Mouse (Mus musculus): Measurements from ENCODE around the gene Hyal1. TPM values are rescaled to one million over a fixed set of nuclear protein-coding genes. Genes with fewer than 3 reads are reported as not detected.

Gene Hyal1
- polyA plus RNA-seq, 1 experiment = 0.53 TPM

DNA sequence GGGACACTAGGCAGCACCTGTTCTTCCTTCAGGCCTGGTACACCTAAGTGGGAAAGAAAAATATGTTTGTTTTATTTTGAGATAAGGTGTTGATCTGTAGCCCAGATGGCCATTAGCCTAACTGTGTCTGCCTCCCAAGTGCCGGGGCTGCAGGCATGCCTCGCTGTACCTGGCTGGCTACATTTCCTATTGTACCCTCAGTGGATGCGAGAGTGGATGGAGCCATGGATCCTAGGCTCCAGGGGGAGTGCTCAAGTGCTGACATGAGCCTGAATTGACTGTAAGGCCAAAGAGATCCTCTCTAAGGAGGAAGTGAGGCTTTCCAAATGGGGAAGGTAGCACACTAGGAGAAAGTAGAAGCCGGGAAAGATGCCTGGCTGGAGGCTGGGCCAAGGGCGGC is 28.8 kb upstream of the Hyal1 start:
- peaks cover 2% of the 10 kb centered on the region; the same call in 1 of the 2 replicates for H3K9me3 ChIP-seq (ENCODE audit: control insufficient read depth, low read length)
- H3K36me3 ChIP-seq (ENCODE audit: control insufficient read depth) = peaks cover 15% of the 10 kb centered on the region
- H3K4me1 ChIP-seq (ENCODE audit: control insufficient read depth) = peaks cover 62% of the 10 kb centered on the region
- peaks cover 40% of the 10 kb centered on the region for H3K27me3 ChIP-seq (ENCODE audit: control insufficient read depth)
- TF ChIP-seq GATA1 (IDR thresholded peaks at IDR 0.05; ENCODE audit: low read length) = no peak
- no peak for TF ChIP-seq TAL1 (IDR thresholded peaks at IDR 0.05; ENCODE audit: low read length)
- H3K4me3 ChIP-seq (replicated peaks) = no peak overlapping the region

- H3K36me3 ChIP-seq (ENCODE audit: control insufficient read depth) = peaks cover 15% of the 10 kb centered on the region
- peaks cover 40% of the 10 kb centered on the region for H3K27me3 ChIP-seq (ENCODE audit: control insufficient read depth)
- TF ChIP-seq GATA1 (IDR thresholded peaks at IDR 0.05; ENCODE audit: low read length) = no peak
- TF ChIP-seq TAL1 (IDR thresholded peaks at IDR 0.05; ENCODE audit: low read length) = no peak
- peaks cover 67% of the 10 kb centered on the region for H3K4me1 ChIP-seq (ENCODE audit: control insufficient read depth)
- H3K9me3 ChIP-seq (ENCODE audit: control insufficient read depth, low read length) = peaks cover 2% of the 10 kb centered on the region; the same call in 1 of the 2 replicates
- no peak overlapping the region for H3K4me3 ChIP-seq (replicated peaks)
These were observed 27.9 kb upstream of the Hyal1 start for GRCm38 (mm10) chr9:107548820-107549219.

- Histone ChIP-seq H3K9me3 (ENCODE audit: control insufficient read depth, low read length) (no peaks in the 10 kb centered on the region), H3K4me3 (replicated peaks) (no peak overlapping the region), H3K27me3 (ENCODE audit: control insufficient read depth) (peaks cover 40% of the 10 kb centered on the region), H3K36me3 (ENCODE audit: control insufficient read depth) (peaks cover 9% of the 10 kb centered on the region), H3K4me1 (ENCODE audit: control insufficient read depth) (peaks cover 72% of the 10 kb centered on the region)
- TF ChIP-seq TAL1 (IDR thresholded peaks at IDR 0.05; ENCODE audit: low read length) (no peak), GATA1 (IDR thresholded peaks at IDR 0.05; ENCODE audit: low read length) (no peak)
These were observed 27.2 kb upstream of the Hyal1 start for GRCm38 (mm10) chr9:107549297-107550074.

DNA sequence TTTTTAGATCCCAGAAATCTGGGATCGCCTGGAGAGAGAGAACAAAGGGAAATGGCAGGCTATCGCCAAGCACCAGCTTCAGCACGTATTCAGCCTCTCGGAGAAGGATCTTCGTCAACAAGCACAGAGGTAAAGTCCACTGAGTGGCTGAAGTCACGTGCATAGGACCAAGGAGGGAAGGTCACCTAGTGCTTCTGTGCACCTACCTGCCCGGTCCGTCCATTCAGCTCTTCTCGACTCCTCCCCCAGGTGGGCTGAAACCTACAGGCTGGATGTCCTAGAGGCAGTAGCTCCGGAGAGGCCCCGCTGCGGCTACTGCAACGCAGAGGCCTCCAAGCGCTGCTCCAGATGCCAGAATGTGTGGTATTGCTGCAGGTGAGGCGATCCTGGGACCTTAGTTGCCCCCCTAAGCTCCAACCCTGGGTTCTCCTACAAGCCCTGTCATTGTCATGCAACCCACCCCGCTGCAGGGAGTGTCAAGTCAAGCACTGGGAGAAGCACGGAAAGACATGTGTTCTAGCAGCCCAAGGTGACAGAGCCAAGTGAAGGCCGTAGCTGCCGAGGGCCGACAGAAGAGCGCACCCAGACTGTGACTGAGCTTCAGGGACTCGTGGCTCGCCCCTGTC is 26.1 kb upstream of the Hyal1 start:
- H3K27me3 ChIP-seq (ENCODE audit: control insufficient read depth) = peaks cover 40% of the 10 kb centered on the region
- no peaks in the 10 kb centered on the region for H3K36me3 ChIP-seq (ENCODE audit: control insufficient read depth)
- H3K4me1 ChIP-seq (ENCODE audit: control insufficient read depth) = peaks cover 77% of the 10 kb centered on the region
- TF ChIP-seq GATA1 (IDR thresholded peaks at IDR 0.05; ENCODE audit: low read length) = no peak
- TF ChIP-seq TAL1 (IDR thresholded peaks at IDR 0.05; ENCODE audit: low read length) = no peak
- H3K9me3 ChIP-seq (ENCODE audit: control insufficient read depth, low read length) = no peaks in the 10 kb centered on the region
- H3K4me3 ChIP-seq (replicated peaks) = peak overlapping the region; percentile 63

- TF ChIP-seq TAL1 (IDR thresholded peaks at IDR 0.05; ENCODE audit: low read length) (no peak), GATA1 (IDR thresholded peaks at IDR 0.05; ENCODE audit: low read length) (no peak)
- Histone ChIP-seq H3K27me3 (ENCODE audit: control insufficient read depth) (peaks cover 40% of the 10 kb centered on the region), H3K4me3 (replicated peaks) (peak within 1 kb of the TSS; percentile 63), H3K36me3 (ENCODE audit: control insufficient read depth) (peaks cover under 1% of the 10 kb centered on the region), H3K4me1 (ENCODE audit: control insufficient read depth) (peaks cover 77% of the 10 kb centered on the region), H3K9me3 (ENCODE audit: control insufficient read depth, low read length) (no peaks in the 10 kb centered on the region)
These were observed 25.4 kb upstream of the Hyal1 start, which contains the start of gene Rassf1 for GRCm38 (mm10) chr9:107551117-107551889. Rassf1 (plus strand) TSS chr9:107551555.

- TF ChIP-seq GATA1 (IDR thresholded peaks at IDR 0.05; ENCODE audit: low read length) (no peak), TAL1 (IDR thresholded peaks at IDR 0.05; ENCODE audit: low read length) (no peak)
- H3K27me3 ChIP-seq (ENCODE audit: control insufficient read depth) = peaks cover 40% of the 10 kb centered on the region
- H3K4me3 ChIP-seq (replicated peaks) = peak overlapping the region; percentile 63
- H3K9me3 ChIP-seq (ENCODE audit: control insufficient read depth, low read length) = no peaks in the 10 kb centered on the region
- H3K4me1 ChIP-seq (ENCODE audit: control insufficient read depth) = peaks cover 77% of the 10 kb centered on the region
- H3K36me3 ChIP-seq (ENCODE audit: control insufficient read depth) = peaks cover 6% of the 10 kb centered on the region
These were observed 24.8 kb upstream of the Hyal1 start for GRCm38 (mm10) chr9:107551890-107552355.

GRCm38 (mm10) chr9:107552690-107553393 is 23.9 kb upstream of the Hyal1 start:
- Histone ChIP-seq H3K36me3 (ENCODE audit: control insufficient read depth) (peaks cover 15% of the 10 kb centered on the region), H3K9me3 (ENCODE audit: control insufficient read depth, low read length) (no peaks in the 10 kb centered on the region), H3K4me3 (replicated peaks) (no peak overlapping the region), H3K4me1 (ENCODE audit: control insufficient read depth) (peaks cover 77% of the 10 kb centered on the region), H3K27me3 (ENCODE audit: control insufficient read depth) (peaks cover 40% of the 10 kb centered on the region)
- TF ChIP-seq TAL1 (IDR thresholded peaks at IDR 0.05; ENCODE audit: low read length) (no peak), GATA1 (IDR thresholded peaks at IDR 0.05; ENCODE audit: low read length) (no peak)

DNA sequence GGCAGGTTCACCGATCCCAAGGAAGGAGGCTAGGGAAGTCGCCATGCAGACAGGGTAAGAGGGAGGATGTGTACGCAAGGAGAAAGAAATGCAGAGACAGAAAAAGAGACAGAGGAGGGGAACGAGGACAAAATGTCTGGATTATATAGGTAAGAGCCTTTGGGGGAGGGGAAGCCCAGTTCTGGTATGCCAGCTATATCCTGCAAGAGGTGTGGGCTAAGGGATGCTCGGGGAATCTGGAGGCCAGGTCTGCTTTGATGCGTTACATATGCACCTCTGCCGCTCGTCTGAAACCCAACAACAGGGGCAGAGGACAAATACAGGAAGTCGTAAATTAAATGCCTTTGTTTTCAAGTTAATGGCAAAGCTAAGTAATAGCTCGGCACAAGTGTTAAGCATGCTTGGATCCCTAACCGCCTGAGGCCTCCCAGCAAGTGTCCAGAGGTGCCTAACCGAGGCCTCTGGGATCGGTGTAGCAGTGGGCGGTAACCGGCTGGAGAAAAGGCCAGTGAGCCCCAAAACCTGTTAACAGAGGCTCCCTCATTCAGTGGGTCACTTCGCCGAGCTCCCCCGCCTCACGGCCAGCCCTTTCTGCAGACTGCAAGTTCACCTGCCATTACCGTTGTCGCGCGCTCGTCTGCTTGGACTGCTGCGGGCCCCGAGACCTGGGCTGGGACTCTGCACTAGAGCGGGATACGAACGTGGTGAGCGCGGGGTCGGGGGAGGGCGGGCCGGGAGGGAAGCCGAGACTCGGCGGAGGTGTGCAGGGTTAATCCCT is 23.0 kb upstream of the Hyal1 start:
- Histone ChIP-seq H3K4me1 (ENCODE audit: control insufficient read depth) (peaks cover 74% of the 10 kb centered on the region), H3K9me3 (ENCODE audit: control insufficient read depth, low read length) (no peaks in the 10 kb centered on the region), H3K4me3 (replicated peaks) (peak overlapping the region; percentile 99), H3K27me3 (ENCODE audit: control insufficient read depth) (peaks cover 38% of the 10 kb centered on the region), H3K36me3 (ENCODE audit: control insufficient read depth) (peaks cover 24% of the 10 kb centered on the region)
- no peak for TF ChIP-seq GATA1 (IDR thresholded peaks at IDR 0.05; ENCODE audit: low read length)
- no peak for TF ChIP-seq TAL1 (IDR thresholded peaks at IDR 0.05; ENCODE audit: low read length)
